8 mouse cellular contexts compared by ENCODE assay signal in genomic region chr11:30657069-30657468, GRCm38 (mm10). TPM values are rescaled to one million over a fixed set of nuclear protein-coding genes. Genes with fewer than 3 reads are reported as not detected.
A peak's percentile ranks its signal among the peaks of the same experiment; 100 is the strongest.
DNase-seq lines count a peak whose midpoint lies in the region; ATAC-seq and TF ChIP-seq lines count a peak whose summit lies in the region.

No protein-coding gene starts in this region.

- H3K4me3 ChIP-seq in heart, embryonic 12.5 days = no peak overlapping the region
- H3K4me3 ChIP-seq in cerebellum, adult 2 months (replicated peaks; ENCODE audit: insufficient read depth, low read depth, low read length) = no peak overlapping the region
- H3K4me3 ChIP-seq in neural tube, embryonic 12.5 days = no peak overlapping the region

- H3K27ac ChIP-seq in heart, embryonic 12.5 days (ENCODE audit: poor library complexity, severe bottlenecking) = no peak overlapping the region
- H3K27ac ChIP-seq in cerebellum, adult 2 months (ENCODE audit: insufficient read depth, low read length) = no peak overlapping the region
- H3K27ac ChIP-seq in neural tube, embryonic 12.5 days = no peak overlapping the region

- no peaks in the 10 kb centered on the region for H3K4me1 ChIP-seq in heart, embryonic 12.5 days (replicated peaks)
- H3K4me1 ChIP-seq in cerebellum, adult 2 months (ENCODE audit: control insufficient read depth, insufficient read depth, low read length) = no peaks in the 10 kb centered on the region
- H3K4me1 ChIP-seq in neural tube, embryonic 12.5 days = no peaks in the 10 kb centered on the region

- no peaks in the 10 kb centered on the region for H3K36me3 ChIP-seq in heart, embryonic 12.5 days
- H3K36me3 ChIP-seq in neural tube, embryonic 12.5 days = no peaks in the 10 kb centered on the region

- peak; percentile 55 to 76 for DNase-seq in heart, adult 18-20 months
- peak; percentile 49 to 58 for DNase-seq in cerebellum, adult 2 months
- DNase-seq in layer of hippocampus, adult 18-20 months (ENCODE audit: low spot score in 2 of 2) = peak; percentile 9 to 77
- no peak for DNase-seq in spleen, adult 18-20 months

- 33% methylated on average over 2 of the region's 2 CpGs for WGBS in heart, embryonic 12.5 days
- WGBS in cerebellum, adult 2 months = 14% methylated on average over 2 of the region's 2 CpGs
- WGBS in neural tube, embryonic 12.5 days = 45% methylated on average over 2 of the region's 2 CpGs

- TF ChIP-seq CTCF in cerebellum, adult 2 months (IDR thresholded peaks at IDR 0.05; ENCODE audit: borderline replicate concordance, insufficient read depth, low read depth, low read length) = peak; percentile 42; the same call in 1 of the 2 replicates

- ATAC-seq in heart, embryonic 12.5 days (ENCODE audit: insufficient number of reproducible peaks, low FRiP score) = no peak; the same call in 1 of the 2 replicates
- peak; percentile 34 for ATAC-seq in CD4-positive, CD25-positive, alpha-beta regulatory T cell, adult 4 months
- peak; percentile 62 to 75 for ATAC-seq in hematopoietic stem cell, adult 5-6 weeks (replicated peaks in 1 of 2; ENCODE audit: insufficient read depth in 1 of 2, low FRiP score in 2 of 2, low TSS enrichment in 1 of 2, low read depth in 1 of 2, poor library complexity in 2 of 2, severe bottlenecking in 2 of 2)
- ATAC-seq in neural tube, embryonic 12.5 days (ENCODE audit: low FRiP score, low read depth) = peak; percentile 61; the same call in 1 of the 2 replicates

- no peak overlapping the region for H3K9ac ChIP-seq in heart, embryonic 12.5 days
- H3K9ac ChIP-seq in neural tube, embryonic 12.5 days = no peak overlapping the region

- no peak overlapping the region for H3K4me2 ChIP-seq in heart, embryonic 12.5 days
- no peak overlapping the region for H3K4me2 ChIP-seq in neural tube, embryonic 12.5 days (replicated peaks)

- no peaks in the 10 kb centered on the region for H3K27me3 ChIP-seq in heart, embryonic 12.5 days (replicated peaks)
- no peaks in the 10 kb centered on the region for H3K27me3 ChIP-seq in cerebellum, adult 2 months (ENCODE audit: control insufficient read depth, insufficient read depth, low read length)
- no peaks in the 10 kb centered on the region for H3K27me3 ChIP-seq in neural tube, embryonic 12.5 days (replicated peaks)

- no peak for TF ChIP-seq POLR2A in cerebellum, adult 2 months (IDR thresholded peaks at IDR 0.05; ENCODE audit: borderline replicate concordance, insufficient read depth, low read length)

- no peaks in the 10 kb centered on the region for H3K9me3 ChIP-seq in heart, embryonic 12.5 days (replicated peaks)
- H3K9me3 ChIP-seq in neural tube, embryonic 12.5 days = no peaks in the 10 kb centered on the region

RNA-seq across cellular contexts. Expression of gene Acyp2, which starts 7.7 kb away (rescaled TPM):
- 10 to 100 TPM; 88.1 to 90.2 TPM for total RNA-seq in heart, adult 18-20 months (2021)
- 27.7 and 28.6 TPM in 2 replicates for polyA plus RNA-seq in heart, embryonic 12.5 days (2016; fragmentation: Nextera tagmentation; extraction: Ambion mirVana)
- polyA plus RNA-seq in CD4-positive, CD25-positive, alpha-beta regulatory T cell, adult 4 months (2017; shearing (Covaris generic)) = 1 to 10 TPM in 1 of 2 experiments, under 1 TPM in 1; 0.81 to 1.6 TPM
- polyA plus RNA-seq in cerebellum, adult 2 months (2012; rRNA removed) = 75.2 and 75.7 TPM in 2 replicates
- 3.9 and 5.0 TPM in 2 replicates for total RNA-seq in hematopoietic stem cell, adult 5-6 weeks (2017)
- total RNA-seq in layer of hippocampus, adult 18-20 months (2021) = 10 to 100 TPM; 20.9 to 23.6 TPM
- polyA plus RNA-seq in neural tube, embryonic 12.5 days (2016; fragmentation: Nextera tagmentation; extraction: Ambion mirVana) = 23.6 and 25.7 TPM in 2 replicates

Comparison
In these comparisons a context has a peak if more than half of its experiments do, and no peak if none do; other contexts are left out.
1. DNase-seq: peak in heart, adult 18-20 months (2 of 2), cerebellum, adult 2 months (2 of 2) and layer of hippocampus, adult 18-20 months (2 of 2); none in spleen, adult 18-20 months (0 of 2).